Comparison of ENCODE assay signal across 22 mouse cellular contexts in genomic region chr15:7115326-7116003, GRCm38 (mm10). TPM values are rescaled to one million over a fixed set of nuclear protein-coding genes. Genes with fewer than 3 reads are reported as not detected.
DNase-seq lines count a peak whose midpoint lies in the region; ATAC-seq and TF ChIP-seq lines count a peak whose summit lies in the region.
"Had no signal": no experiment of that assay in that cellular context is flagged by ENCODE, and none has a peak within 500 bp of the region (broad histone marks: within the 10 kb centered on the region; RNA-seq: fewer than 3 reads in every experiment).

No protein-coding gene starts in this region.

- no peak for TF ChIP-seq POLR2A in ES-Bruce4 (IDR thresholded peaks at IDR 0.05; ENCODE audit: insufficient read depth, low read length)

- 0 out of 2 replicates have a peak, but pooled peaks cover 3% of the 10 kb centered on the region for H3K4me1 ChIP-seq in hindbrain, embryonic 11.5 days (replicated peaks; ENCODE audit: control insufficient read depth, insufficient read depth, low read length)
- no peaks in the 10 kb centered on the region for H3K4me1 ChIP-seq in hindbrain, embryonic 16.5 days (ENCODE audit: control insufficient read depth, insufficient read depth, low read depth, low read length)
- peaks cover 2% of the 10 kb centered on the region for H3K4me1 ChIP-seq in ES-Bruce4 (ENCODE audit: control insufficient read depth, insufficient read depth, low read length)
- H3K4me1 ChIP-seq: embryonic facial prominence, embryonic 13.5 days; heart, embryonic 15.5 days; hindbrain, embryonic 13.5 days; intestine, embryonic 15.5 days had no signal

- no peak for DNase-seq in hindbrain, embryonic 11.5 days (ENCODE audit: low spot score)
- DNase-seq in A20 (ENCODE audit: low read depth, low spot score), result peak; percentile 10
- DNase-seq in ZHBTc4 (ENCODE audit: low read depth, low spot score), result peak; percentile 86
- no peak for DNase-seq in left cerebral cortex, postnatal 36 days (ENCODE audit: low spot score in 2 of 2)
- DNase-seq in adrenal gland, postnatal 4 days (ENCODE audit: low spot score in 2 of 2), result no peak
- DNase-seq in heart, postnatal 25 days (ENCODE audit: low spot score), result no peak
- DNase-seq: adrenal gland, postnatal 10 days; cerebellum, adult 18-20 months; cerebellum, adult 9-11 months; cerebellum, postnatal 36 days; gastrocnemius, postnatal 36 days; heart, adult 18-20 months; heart, postnatal 14 days; kidney, adult 18-20 months had no signal

- H3K9ac ChIP-seq in hindbrain, embryonic 11.5 days (ENCODE audit: low read depth, low read length), result no peak overlapping the region
- no peak overlapping the region for H3K9ac ChIP-seq in hindbrain, embryonic 16.5 days (ENCODE audit: low read depth, low read length)
- H3K9ac ChIP-seq in ES-Bruce4 (ENCODE audit: low read depth, poor library complexity, severe bottlenecking), result peak overlapping the region; percentile 34
- H3K9ac ChIP-seq: embryonic facial prominence, embryonic 13.5 days; forebrain, embryonic 13.5 days; heart, embryonic 15.5 days; hindbrain, embryonic 13.5 days; intestine, embryonic 15.5 days had no signal

- H3K27me3 ChIP-seq in hindbrain, embryonic 11.5 days (ENCODE audit: control insufficient read depth, insufficient read depth, low read length), result no peaks in the 10 kb centered on the region
- H3K27me3 ChIP-seq in hindbrain, embryonic 16.5 days (replicated peaks; ENCODE audit: control insufficient read depth, insufficient read depth, low read length), result no peaks in the 10 kb centered on the region
- no peaks in the 10 kb centered on the region for H3K27me3 ChIP-seq in ES-Bruce4 (ENCODE audit: control insufficient read depth, insufficient read depth, low read length, poor library complexity, severe bottlenecking)
- H3K27me3 ChIP-seq: embryonic facial prominence, embryonic 13.5 days; forebrain, embryonic 13.5 days; heart, embryonic 15.5 days; hindbrain, embryonic 13.5 days; intestine, embryonic 15.5 days had no signal

- H3K36me3 ChIP-seq in hindbrain, embryonic 11.5 days (ENCODE audit: control insufficient read depth, insufficient read depth, low read length), result no peaks in the 10 kb centered on the region
- no peaks in the 10 kb centered on the region for H3K36me3 ChIP-seq in hindbrain, embryonic 16.5 days (ENCODE audit: control insufficient read depth, insufficient read depth, low read length)
- H3K36me3 ChIP-seq in ES-Bruce4 (ENCODE audit: control insufficient read depth, insufficient read depth, low read length, poor library complexity, severe bottlenecking), result no peaks in the 10 kb centered on the region
- H3K36me3 ChIP-seq: embryonic facial prominence, embryonic 13.5 days; heart, embryonic 10.5 days; heart, embryonic 15.5 days; hindbrain, embryonic 13.5 days; intestine, embryonic 15.5 days had no signal

- H3K9me3 ChIP-seq in hindbrain, embryonic 11.5 days (ENCODE audit: control insufficient read depth, low read length), result no peaks in the 10 kb centered on the region
- no peaks in the 10 kb centered on the region for H3K9me3 ChIP-seq in hindbrain, embryonic 16.5 days (ENCODE audit: control insufficient read depth, low read length)
- H3K9me3 ChIP-seq in ES-Bruce4 (replicated peaks; ENCODE audit: control insufficient read depth, insufficient read depth, low read length, poor library complexity, severe bottlenecking), result no peaks in the 10 kb centered on the region; the same call in 1 of the 2 replicates
- H3K9me3 ChIP-seq: embryonic facial prominence, embryonic 13.5 days; forebrain, embryonic 13.5 days; heart, embryonic 10.5 days; heart, embryonic 15.5 days; hindbrain, embryonic 13.5 days; intestine, embryonic 15.5 days had no signal

- H3K4me3 ChIP-seq in hindbrain, embryonic 11.5 days (ENCODE audit: low read depth, low read length), result no peak overlapping the region
- H3K4me3 ChIP-seq in hindbrain, embryonic 16.5 days (ENCODE audit: low read length), result no peak overlapping the region
- H3K4me3 ChIP-seq in ES-Bruce4 (ENCODE audit: low read depth, low read length), result no peak overlapping the region
- H3K4me3 ChIP-seq: embryonic facial prominence, embryonic 13.5 days; forebrain, embryonic 13.5 days; heart, embryonic 10.5 days; heart, embryonic 15.5 days; hindbrain, embryonic 13.5 days; intestine, embryonic 15.5 days had no signal

- WGBS in hindbrain, embryonic 11.5 days, result 51% methylated on average over 7 of the region's 7 CpGs
- WGBS in hindbrain, embryonic 16.5 days, result 40% methylated on average over 7 of the region's 7 CpGs

- TF ChIP-seq EP300 in ES-Bruce4 (IDR thresholded peaks at IDR 0.05; ENCODE audit: insufficient read depth, low read depth, low read length), result peak; percentile 74

- TF ChIP-seq CTCF in ES-Bruce4 (IDR thresholded peaks at IDR 0.05; ENCODE audit: low read depth, low read length), result no peak

- H3K4me2 ChIP-seq in hindbrain, embryonic 11.5 days (replicated peaks; ENCODE audit: low read depth, low read length), result no peak overlapping the region
- H3K4me2 ChIP-seq in hindbrain, embryonic 16.5 days (ENCODE audit: low read length), result no peak overlapping the region
- H3K4me2 ChIP-seq: embryonic facial prominence, embryonic 13.5 days; forebrain, embryonic 13.5 days; heart, embryonic 15.5 days; hindbrain, embryonic 13.5 days; intestine, embryonic 15.5 days had no signal

- intact Hi-C loops in left cerebral cortex, postnatal 36 days (cut with DNase I), result no loop called here
- intact Hi-C loops in heart, postnatal 25 days (cut with DNase I), result no loop called here

- peak; percentile 47; the same call in 1 of the 2 replicates for ATAC-seq in hindbrain, embryonic 11.5 days (ENCODE audit: low FRiP score)
- ATAC-seq in hindbrain, embryonic 16.5 days, result no peak
- ATAC-seq: forebrain, embryonic 13.5 days; intestine, embryonic 15.5 days had no signal

- H3K27ac ChIP-seq in hindbrain, embryonic 11.5 days (ENCODE audit: low read depth, low read length), result no peak overlapping the region
- no peak overlapping the region for H3K27ac ChIP-seq in hindbrain, embryonic 16.5 days (ENCODE audit: low read depth, low read length)
- peak overlapping the region; percentile 100 for H3K27ac ChIP-seq in ES-Bruce4 (ENCODE audit: insufficient read depth, low read length)
- H3K27ac ChIP-seq: embryonic facial prominence, embryonic 13.5 days; forebrain, embryonic 13.5 days; heart, embryonic 10.5 days; heart, embryonic 15.5 days; hindbrain, embryonic 13.5 days; intestine, embryonic 15.5 days had no signal

RNA-seq across cellular contexts. Expression of gene Lifr, which starts 25.1 kb away (rescaled TPM):
- polyA plus RNA-seq in hindbrain, embryonic 11.5 days (2014; fragmentation: Nextera tagmentation; extraction: Ambion mirVana), result 20.1 and 24.9 TPM in 2 replicates
- 16.8 and 18.2 TPM in 2 replicates for polyA plus RNA-seq in hindbrain, embryonic 16.5 days (2015; fragmentation: Nextera tagmentation; extraction: Ambion mirVana)
- polyA plus RNA-seq in ES-Bruce4 (2011; ENCODE audit: insufficient read depth, insufficient read length, low read depth, missing spikeins), result 32.0 and 33.8 TPM in 2 replicates
- 10 to 100 TPM; 47.1 to 49.9 TPM for total RNA-seq in left cerebral cortex, postnatal 36 days (2021)
- total RNA-seq in adrenal gland, postnatal 4 days (2021), result 10 to 100 TPM; 64.6 to 75.2 TPM
- total RNA-seq in heart, postnatal 25 days (2021), result 10 to 100 TPM; 53.8 to 63.4 TPM

Comparison
In these comparisons a context has a peak if more than half of its experiments do, and no peak if none do; other contexts are left out.
1. DNase-seq: peak in A20 (single experiment) and ZHBTc4 (single experiment); none in hindbrain, embryonic 11.5 days (single experiment), left cerebral cortex, postnatal 36 days (0 of 2), adrenal gland, postnatal 4 days (0 of 2) and heart, postnatal 25 days (single experiment).